9 mouse cellular contexts compared by ENCODE assay signal in the genomic region with DNA sequence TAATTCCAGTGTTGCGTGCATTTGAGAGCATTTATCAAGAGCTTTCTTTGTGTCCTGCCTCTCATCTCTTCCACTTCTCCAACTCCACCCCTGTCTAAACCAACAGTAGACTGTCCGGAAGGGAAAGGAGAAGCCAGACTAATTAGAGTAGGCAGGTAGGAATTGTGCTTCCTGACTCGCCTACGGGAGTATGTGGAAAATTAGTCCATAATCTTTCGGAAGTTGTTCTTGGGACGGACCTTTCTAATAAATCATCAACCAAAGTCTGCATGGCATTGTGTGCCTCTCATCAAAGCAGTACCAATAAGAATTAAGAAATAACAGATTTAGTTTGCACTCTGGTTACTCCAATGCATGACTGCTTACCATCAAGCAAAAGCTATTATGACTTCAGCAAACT. TPM values are rescaled to one million over a fixed set of nuclear protein-coding genes. Genes with fewer than 3 reads are reported as not detected.
A peak's percentile ranks its signal among the peaks of the same experiment; 100 is the strongest.
DNase-seq lines count a peak whose midpoint lies in the region; ATAC-seq and TF ChIP-seq lines count a peak whose summit lies in the region.
"Had no signal": no experiment of that assay in that cellular context is flagged by ENCODE, and none has a peak within 500 bp of the region (broad histone marks: within the 10 kb centered on the region; RNA-seq: fewer than 3 reads in every experiment).

No protein-coding gene starts in this region.

- TF ChIP-seq CTCF in layer of hippocampus, adult 2 months (conservative IDR thresholded peaks at IDR 0.05), result no peak

- no peaks in the 10 kb centered on the region for H3K27me3 ChIP-seq in forebrain, embryonic 11.5 days (ENCODE audit: control insufficient read depth, insufficient read depth, low read length)
- H3K27me3 ChIP-seq in intestine, embryonic 16.5 days (replicated peaks; ENCODE audit: control insufficient read depth, insufficient read depth, low read length), result no peaks in the 10 kb centered on the region
- no peaks in the 10 kb centered on the region for H3K27me3 ChIP-seq in neural tube, embryonic 13.5 days

- peak overlapping the region; percentile 67 for H3K4me2 ChIP-seq in forebrain, embryonic 11.5 days (ENCODE audit: low read depth, low read length, severe bottlenecking)
- H3K4me2 ChIP-seq in intestine, embryonic 16.5 days (ENCODE audit: low read depth, low read length), result peak overlapping the region; percentile 74
- peak overlapping the region; percentile 63 for H3K4me2 ChIP-seq in neural tube, embryonic 13.5 days

- 85% methylated on average over 6 of the region's 6 CpGs for WGBS in forebrain, embryonic 11.5 days
- 53% methylated on average over 6 of the region's 6 CpGs for WGBS in intestine, embryonic 16.5 days
- WGBS in neural tube, embryonic 13.5 days, result 85% methylated on average over 6 of the region's 6 CpGs

- H3K4me3 ChIP-seq in layer of hippocampus, adult 2 months, result peak overlapping the region; percentile 97
- no peak overlapping the region for H3K4me3 ChIP-seq in forebrain, embryonic 11.5 days (ENCODE audit: low read depth, low read length)
- H3K4me3 ChIP-seq in intestine, embryonic 16.5 days (ENCODE audit: low read length), result peak overlapping the region; percentile 94
- H3K4me3 ChIP-seq in neural tube, embryonic 13.5 days, result peak overlapping the region; percentile 87

- DNase-seq in layer of hippocampus, adult 2 months (ENCODE audit: low spot score in 2 of 2), result no peak
- DNase-seq in layer of hippocampus, adult 9-11 months, result no peak
- no peak for DNase-seq in forebrain, embryonic 11.5 days (ENCODE audit: low spot score)
- no peak for DNase-seq in left cerebral cortex, postnatal 25 days (ENCODE audit: low spot score in 2 of 2)
- DNase-seq in right cerebral cortex, adult 18-20 months, result no peak
- DNase-seq in gastrocnemius, postnatal 10 days, result no peak

- no peak for ATAC-seq in forebrain, embryonic 11.5 days (replicated peaks; ENCODE audit: low FRiP score)
- ATAC-seq in intestine, embryonic 16.5 days, result no peak
- no peak for ATAC-seq in neural tube, embryonic 13.5 days (ENCODE audit: low read depth)

- intact Hi-C loops in left cerebral cortex, postnatal 25 days (cut with DNase I), result loop anchor here (2.0 to 10.0 kb wide), 2 partner anchors 150 to 358 kb away; partner anchors contain the start of genes Dcbld1 and Vgll2

- no peak overlapping the region for H3K27ac ChIP-seq in layer of hippocampus, adult 2 months
- H3K27ac ChIP-seq in forebrain, embryonic 11.5 days (ENCODE audit: low read depth, low read length), result no peak overlapping the region
- peak overlapping the region; percentile 96 for H3K27ac ChIP-seq in intestine, embryonic 16.5 days (ENCODE audit: low read length)
- H3K27ac ChIP-seq in neural tube, embryonic 13.5 days (replicated peaks), result peak overlapping the region; percentile 98

- no peaks in the 10 kb centered on the region for H3K9me3 ChIP-seq in forebrain, embryonic 11.5 days (ENCODE audit: control insufficient read depth, low read length)
- H3K9me3 ChIP-seq in intestine, embryonic 16.5 days (ENCODE audit: control insufficient read depth, low read length), result no peaks in the 10 kb centered on the region
- H3K9me3 ChIP-seq in neural tube, embryonic 13.5 days, result no peaks in the 10 kb centered on the region

- H3K4me1 ChIP-seq in forebrain, embryonic 11.5 days (replicated peaks; ENCODE audit: control insufficient read depth, insufficient read depth, low read length), result no peaks in the 10 kb centered on the region
- peaks cover 5% of the 10 kb centered on the region; the same call in 1 of the 2 replicates for H3K4me1 ChIP-seq in intestine, embryonic 16.5 days (ENCODE audit: control insufficient read depth, insufficient read depth, low read length)
- peaks cover 41% of the 10 kb centered on the region for H3K4me1 ChIP-seq in neural tube, embryonic 13.5 days (replicated peaks)

- H3K9ac ChIP-seq in forebrain, embryonic 11.5 days (ENCODE audit: low read length), result no peak overlapping the region
- H3K9ac ChIP-seq in intestine, embryonic 16.5 days (ENCODE audit: low read depth, low read length), result peak overlapping the region; percentile 79; the same call in 1 of the 2 replicates
- peak overlapping the region; percentile 91 for H3K9ac ChIP-seq in neural tube, embryonic 13.5 days

- no peaks in the 10 kb centered on the region for H3K36me3 ChIP-seq in forebrain, embryonic 11.5 days (ENCODE audit: control insufficient read depth, insufficient read depth, low read length)
- no peaks in the 10 kb centered on the region for H3K36me3 ChIP-seq in intestine, embryonic 16.5 days (ENCODE audit: control insufficient read depth, insufficient read depth, low read length)
- no peaks in the 10 kb centered on the region for H3K36me3 ChIP-seq in neural tube, embryonic 13.5 days

RNA-seq across cellular contexts. Expression of gene Gopc, which starts 1.1 kb away (rescaled TPM):
- 10 to 100 TPM; 40.2 to 41.7 TPM for total RNA-seq in layer of hippocampus, adult 2 months (2021)
- polyA plus RNA-seq in forebrain, embryonic 11.5 days (2014; fragmentation: Nextera tagmentation; extraction: Ambion mirVana), result 15.2 and 16.2 TPM in 2 replicates
- polyA plus RNA-seq in intestine, embryonic 16.5 days (2015; fragmentation: Nextera tagmentation; extraction: Ambion mirVana), result 15.9 and 16.0 TPM in 2 replicates
- 29.1 and 32.2 TPM in 2 replicates for polyA plus RNA-seq in neural tube, embryonic 13.5 days (2015; fragmentation: Nextera tagmentation; extraction: Ambion mirVana)
- 10 to 100 TPM; 47.1 to 49.4 TPM for total RNA-seq in left cerebral cortex, postnatal 25 days (2021)
- 10 to 100 TPM; 12.9 to 15.7 TPM for total RNA-seq in gastrocnemius, postnatal 10 days (2021)

RNA-seq across cellular contexts. Expression of gene Nepn, which starts 5.8 kb away (rescaled TPM):
- not detected for total RNA-seq in layer of hippocampus, adult 2 months (2021)
- polyA plus RNA-seq in forebrain, embryonic 11.5 days (2014; fragmentation: Nextera tagmentation; extraction: Ambion mirVana), result not detected in 2 replicates
- 0.36 and 0.77 TPM in 2 replicates for polyA plus RNA-seq in intestine, embryonic 16.5 days (2015; fragmentation: Nextera tagmentation; extraction: Ambion mirVana)
- polyA plus RNA-seq in neural tube, embryonic 13.5 days (2015; fragmentation: Nextera tagmentation; extraction: Ambion mirVana), result not detected in 2 replicates
- not detected for total RNA-seq in left cerebral cortex, postnatal 25 days (2021)
- not detected for total RNA-seq in gastrocnemius, postnatal 10 days (2021)
- total RNA-seq: hematopoietic stem cell, adult 5-6 weeks had no signal

RNA-seq across cellular contexts. Expression of gene Gm26741, which starts 24.5 kb away (rescaled TPM):
- total RNA-seq in layer of hippocampus, adult 2 months (2021), result not detected
- polyA plus RNA-seq in forebrain, embryonic 11.5 days (2014; fragmentation: Nextera tagmentation; extraction: Ambion mirVana), result not detected in 2 replicates
- polyA plus RNA-seq in intestine, embryonic 16.5 days (2015; fragmentation: Nextera tagmentation; extraction: Ambion mirVana), result not detected in 2 replicates
- polyA plus RNA-seq in neural tube, embryonic 13.5 days (2015; fragmentation: Nextera tagmentation; extraction: Ambion mirVana), result not detected in 2 replicates
- not detected for total RNA-seq in left cerebral cortex, postnatal 25 days (2021)
- not detected for total RNA-seq in gastrocnemius, postnatal 10 days (2021)
- total RNA-seq: hematopoietic stem cell, adult 5-6 weeks had no signal

RNA-seq across cellular contexts. Expression of gene Nus1, which starts 34.3 kb away (rescaled TPM):
- total RNA-seq in layer of hippocampus, adult 2 months (2021), result 10 to 100 TPM; 60.0 to 63.8 TPM
- 15.1 and 16.9 TPM in 2 replicates for polyA plus RNA-seq in forebrain, embryonic 11.5 days (2014; fragmentation: Nextera tagmentation; extraction: Ambion mirVana)
- 12.9 and 13.1 TPM in 2 replicates for polyA plus RNA-seq in intestine, embryonic 16.5 days (2015; fragmentation: Nextera tagmentation; extraction: Ambion mirVana)
- polyA plus RNA-seq in neural tube, embryonic 13.5 days (2015; fragmentation: Nextera tagmentation; extraction: Ambion mirVana), result 15.6 and 19.0 TPM in 2 replicates
- total RNA-seq in left cerebral cortex, postnatal 25 days (2021), result 10 to 100 TPM; 64.6 to 65.6 TPM
- 10 to 100 TPM; 19.4 to 21.5 TPM for total RNA-seq in gastrocnemius, postnatal 10 days (2021)

Comparison
In these comparisons a context has a peak if more than half of its experiments do, and no peak if none do; other contexts are left out.
1. H3K27ac ChIP-seq: peak in intestine, embryonic 16.5 days (single experiment) and neural tube, embryonic 13.5 days (single experiment); none in layer of hippocampus, adult 2 months (single experiment) and forebrain, embryonic 11.5 days (single experiment).
2. Peak in every context shown above with its lines, with median percentiles within 50 percentile points of each other: H3K4me2 ChIP-seq.